Mouse (Mus musculus): ENCODE measurements at regions not wholly inside any gene's neighbourhood (a gene's known extent, or its start where the extent isn't known, plus 50 kb on each side); places are given as distances from the start of the nearest gene placed in this dataset.

DNA sequence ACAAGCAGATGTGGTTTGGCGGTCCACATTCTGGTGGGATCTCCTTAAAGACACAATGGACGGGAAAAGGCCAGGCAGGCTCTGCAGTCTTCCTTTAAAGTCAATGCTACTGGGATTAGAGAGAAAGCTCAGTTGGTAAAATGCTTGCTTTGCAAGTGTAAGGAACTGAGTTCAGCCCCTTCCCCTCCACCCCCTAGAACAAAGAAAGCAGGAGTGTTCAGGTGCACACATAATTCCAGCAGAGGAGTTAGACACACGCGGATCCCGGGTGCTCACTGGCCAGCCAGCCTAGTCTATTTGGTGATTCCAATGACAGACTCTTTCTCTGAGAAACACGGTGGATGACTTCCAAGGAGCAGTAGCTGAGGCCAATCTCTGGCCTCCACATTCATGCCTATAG is 213.0 kb upstream of the Zfp64 start:
- no peak for DNase-seq (ENCODE audit: low read depth, low spot score)
- no peaks in the 10 kb centered on the region for H3K9me3 ChIP-seq (replicated peaks; ENCODE audit: insufficient read depth, low read length)
- no peaks in the 10 kb centered on the region for H3K79me2 ChIP-seq (ENCODE audit: control insufficient read depth, insufficient read depth, low read length, poor library complexity)
- H3K27me3 ChIP-seq (ENCODE audit: control insufficient read depth in 1 of 2, insufficient read depth in 2 of 2, low read length in 2 of 2), result no peaks in the 10 kb centered on the region
- no peak for TF ChIP-seq MYC (IDR thresholded peaks at IDR 0.05; ENCODE audit: low read depth, low read length)
- no peak for TF ChIP-seq JUND (IDR thresholded peaks at IDR 0.05; ENCODE audit: low read depth, low read length)
- TF ChIP-seq SIN3A (IDR thresholded peaks at IDR 0.05; ENCODE audit: low read length), result no peak
- TF ChIP-seq KAT2A (conservative IDR thresholded peaks at IDR 0.05; ENCODE audit: low read depth, low read length), result no peak
- TF ChIP-seq MEF2A (IDR thresholded peaks at IDR 0.05; ENCODE audit: extremely low read depth, insufficient replicate concordance, low read depth, low read length, poor library complexity, severe bottlenecking), result no peak
- TF ChIP-seq UBTF (IDR thresholded peaks at IDR 0.05; ENCODE audit: borderline replicate concordance, insufficient read depth, low read depth, low read length), result no peak
- TF ChIP-seq MAZ (IDR thresholded peaks at IDR 0.05; ENCODE audit: low read depth, low read length), result no peak
- no peak for TF ChIP-seq CHD1 (IDR thresholded peaks at IDR 0.05; ENCODE audit: low read depth, low read length)
- no peak for TF ChIP-seq MXI1 (IDR thresholded peaks at IDR 0.05; ENCODE audit: low read depth, low read length)
- no peak for TF ChIP-seq MAX (IDR thresholded peaks at IDR 0.05; ENCODE audit: low read length)
- TF ChIP-seq CHD2 (IDR thresholded peaks at IDR 0.05; ENCODE audit: low read length), result no peak
- no peak for TF ChIP-seq SMC3 (IDR thresholded peaks at IDR 0.05; ENCODE audit: low read depth, low read length)
- no peak for TF ChIP-seq BHLHE40 (IDR thresholded peaks at IDR 0.05; ENCODE audit: borderline replicate concordance, low read depth, low read length)
- TF ChIP-seq POLR2AphosphoS2 (IDR thresholded peaks at IDR 0.05; ENCODE audit: low read length), result no peak
- no peak overlapping the region for H3K9ac ChIP-seq (ENCODE audit: control insufficient read depth, low read depth, low read length, poor library complexity, severe bottlenecking)
- H3K27ac ChIP-seq (ENCODE audit: control insufficient read depth, low read depth, low read length), result no peak overlapping the region
- H3K36me3 ChIP-seq (ENCODE audit: control insufficient read depth in 1 of 2, insufficient read depth in 2 of 2, low read length in 2 of 2), result no peaks in the 10 kb centered on the region
- no peaks in the 10 kb centered on the region for H3K4me1 ChIP-seq (ENCODE audit: control insufficient read depth in 1 of 2, insufficient read depth in 2 of 2, low read length in 2 of 2)
- H3K4me3 ChIP-seq (ENCODE audit: control insufficient read depth in 1 of 2, insufficient read depth in 1 of 2, low read depth in 2 of 2, low read length in 2 of 2), result no peak overlapping the region

DNA sequence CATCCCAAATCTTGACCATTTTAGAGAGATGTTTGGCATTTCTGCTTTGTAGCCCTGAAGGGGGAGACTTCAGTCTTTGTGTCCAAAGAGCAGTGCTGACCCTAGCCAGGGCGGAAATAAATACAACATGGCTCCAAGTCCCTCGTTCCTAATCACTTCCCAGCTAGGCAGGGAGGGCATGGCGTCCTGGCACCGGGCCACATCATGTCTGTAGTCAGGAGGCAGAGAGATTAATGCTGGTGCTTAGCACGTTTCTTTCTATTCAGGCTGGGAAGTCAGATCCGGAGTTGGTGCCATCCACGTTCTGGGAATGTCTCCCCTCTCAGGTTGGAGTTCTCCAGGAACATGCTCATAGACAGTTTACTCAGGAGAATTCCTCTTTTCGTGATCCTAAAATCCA is 206.3 kb upstream of the Zfp64 start:
- Histone ChIP-seq H3K4me3 (ENCODE audit: control insufficient read depth in 1 of 2, insufficient read depth in 1 of 2, low read depth in 2 of 2, low read length in 2 of 2) (no peak overlapping the region), H3K27me3 (ENCODE audit: control insufficient read depth in 1 of 2, insufficient read depth in 2 of 2, low read length in 2 of 2) (no peaks in the 10 kb centered on the region), H3K36me3 (ENCODE audit: control insufficient read depth in 1 of 2, insufficient read depth in 2 of 2, low read length in 2 of 2) (no peaks in the 10 kb centered on the region), H3K9me3 (replicated peaks; ENCODE audit: insufficient read depth, low read length) (no peaks in the 10 kb centered on the region), H3K27ac (ENCODE audit: control insufficient read depth, low read depth, low read length) (no peak overlapping the region), H3K79me2 (ENCODE audit: control insufficient read depth, insufficient read depth, low read length, poor library complexity) (no peaks in the 10 kb centered on the region), H3K4me1 (ENCODE audit: control insufficient read depth in 1 of 2, insufficient read depth in 2 of 2, low read length in 2 of 2) (no peaks in the 10 kb centered on the region), H3K9ac (ENCODE audit: control insufficient read depth, low read depth, low read length, poor library complexity, severe bottlenecking) (no peak overlapping the region)
- DNase-seq (ENCODE audit: low read depth, low spot score), result no peak
- TF ChIP-seq ZC3H11A (IDR thresholded peaks at IDR 0.05; ENCODE audit: low read depth, low read length) (no peak), ZKSCAN1 (IDR thresholded peaks at IDR 0.05; ENCODE audit: low read depth, low read length) (no peak), KAT2A (conservative IDR thresholded peaks at IDR 0.05; ENCODE audit: low read depth, low read length) (no peak), NELFE (IDR thresholded peaks at IDR 0.05; ENCODE audit: low read depth, low read length) (no peak), SMC3 (IDR thresholded peaks at IDR 0.05; ENCODE audit: low read depth, low read length) (no peak), MYB (IDR thresholded peaks at IDR 0.05; ENCODE audit: low read depth, low read length) (no peak), GABPA (IDR thresholded peaks at IDR 0.05; ENCODE audit: low read depth, low read length) (no peak), RCOR1 (IDR thresholded peaks at IDR 0.05; ENCODE audit: low read depth, low read length) (no peak), MAFK (IDR thresholded peaks at IDR 0.05; ENCODE audit: borderline replicate concordance, low read depth, low read length) (no peak), ZNF384 (IDR thresholded peaks at IDR 0.05; ENCODE audit: low read depth, low read length) (no peak), MAZ (IDR thresholded peaks at IDR 0.05; ENCODE audit: low read depth, low read length) (no peak), GATA1 (IDR thresholded peaks at IDR 0.05; ENCODE audit: low read depth, low read length) (no peak), TAL1 (IDR thresholded peaks at IDR 0.05; ENCODE audit: low read length) (no peak), TBP (IDR thresholded peaks at IDR 0.05; ENCODE audit: low read depth, low read length) (no peak), SIN3A (IDR thresholded peaks at IDR 0.05; ENCODE audit: low read length) (no peak), EP300 (IDR thresholded peaks at IDR 0.05; ENCODE audit: low read depth in 1 of 2, low read length in 2 of 2) (no peak), TCF12 (IDR thresholded peaks at IDR 0.05; ENCODE audit: low read depth, low read length) (no peak), POLR2AphosphoS5 (IDR thresholded peaks at IDR 0.05; ENCODE audit: borderline replicate concordance, low read depth, low read length) (no peak), RAD21 (IDR thresholded peaks at IDR 0.05; ENCODE audit: low read depth, low read length) (no peak), USF2 (IDR thresholded peaks at IDR 0.05; ENCODE audit: borderline replicate concordance in 1 of 2, insufficient read depth in 1 of 2, low read depth in 1 of 2, low read length in 2 of 2) (no peak)

Measured in MEL (cell line).